Mouse (Mus musculus): ENCODE data around the gene Majin.

DNA sequence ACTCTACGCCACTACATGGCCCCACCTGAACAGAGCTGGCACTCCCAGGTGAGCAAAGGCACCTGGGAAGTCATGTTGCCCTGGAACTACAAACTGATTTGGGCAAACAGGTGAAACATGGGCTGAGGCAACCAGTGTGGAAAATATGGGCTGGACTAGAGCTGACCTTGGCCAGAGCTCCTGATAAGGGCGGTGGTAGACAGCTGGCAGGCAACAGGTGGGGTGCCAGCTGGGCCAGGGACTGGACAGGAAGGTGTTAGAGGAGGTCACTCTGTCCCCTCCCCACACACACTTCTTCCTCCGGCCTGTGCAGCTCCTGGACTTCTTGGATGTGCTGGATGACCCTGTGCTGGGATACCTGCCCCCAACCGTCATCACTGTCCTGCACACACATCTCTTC, 68.8 kb downstream of the Majin start:
- TF ChIP-seq CTCF (IDR thresholded peaks at IDR 0.05) (no peak), POLR2A (IDR thresholded peaks at IDR 0.05; ENCODE audit: insufficient read depth, low read depth, low read length) (no peak), EP300 (IDR thresholded peaks at IDR 0.05; ENCODE audit: insufficient read depth, low read depth, low read length) (no peak)

All from heart, adult 2 months (tissue).